Mouse (Mus musculus): ENCODE measurements around the gene Tra2a.
A peak's percentile ranks its signal among the peaks of the same experiment; 100 is the strongest.

GRCm38 (mm10) chr6:49241562-49241961 is 22.3 kb downstream of the Tra2a start:
- TF ChIP-seq MAFK (IDR thresholded peaks at IDR 0.05; ENCODE audit: insufficient replicate concordance, low read length) (no peak), MAZ (IDR thresholded peaks at IDR 0.05; ENCODE audit: low read depth, low read length) (no peak), POLR2A (IDR thresholded peaks at IDR 0.05; ENCODE audit: low read depth, low read length) (no peak), CHD2 (IDR thresholded peaks at IDR 0.05; ENCODE audit: low read length) (no peak), IRF4 (IDR thresholded peaks at IDR 0.05; ENCODE audit: low read depth, low read length) (no peak), ZNF384 (IDR thresholded peaks at IDR 0.05; ENCODE audit: low read depth, low read length) (peak; percentile 54; the same call in 1 of the 2 replicates), CTCF (conservative IDR thresholded peaks at IDR 0.05 in 1 of 2, IDR thresholded peaks at IDR 0.05 in 1 of 2; ENCODE audit: low read depth in 2 of 2, low read length in 2 of 2) (no peak), CHD1 (IDR thresholded peaks at IDR 0.05; ENCODE audit: low read depth, low read length) (no peak)
